Mouse (Mus musculus): ENCODE measurements around the gene Svep1. TPM values are rescaled to one million over a fixed set of nuclear protein-coding genes. Genes with fewer than 3 reads are reported as not detected.

Svep1 gene
- polyA plus RNA-seq, 1 experiment: 0.73 TPM

DNA sequence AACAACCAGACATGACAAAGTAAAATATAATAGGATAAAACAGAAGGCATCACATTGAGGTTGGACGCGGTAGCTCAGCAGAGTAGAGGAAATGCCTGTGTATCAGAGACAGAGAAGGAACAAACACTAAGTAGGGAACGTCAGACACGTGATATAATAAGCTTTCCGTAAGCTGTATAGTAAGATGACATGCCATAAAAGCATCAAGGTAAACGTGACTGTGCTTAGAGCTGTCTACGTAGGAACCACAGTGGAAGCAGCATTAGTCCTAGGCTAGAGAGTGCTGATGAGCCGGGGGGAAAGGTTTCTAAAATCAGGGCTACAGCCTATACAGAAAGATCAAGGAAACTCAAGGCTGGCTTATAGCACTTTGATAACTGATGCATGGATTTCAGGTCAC, 156.4 kb downstream of the Svep1 start:
- Histone ChIP-seq H3K4me3 (ENCODE audit: insufficient read depth, poor library complexity, severe bottlenecking) (no peak overlapping the region), H3K27me3 (ENCODE audit: control insufficient read depth, insufficient read depth, insufficient read length) (no peaks in the 10 kb centered on the region), H3ac (ENCODE audit: control insufficient read depth, insufficient read length, low read depth) (no peak overlapping the region), H3K36me3 (ENCODE audit: control insufficient read depth, insufficient read depth) (no peaks in the 10 kb centered on the region), H3K79me3 (ENCODE audit: low read depth) (no peaks in the 10 kb centered on the region), H3K79me2 (ENCODE audit: control insufficient read depth, insufficient read depth) (no peaks in the 10 kb centered on the region)
- no peak for TF ChIP-seq MYOG (IDR thresholded peaks at IDR 0.05; ENCODE audit: control insufficient read depth, extremely low read depth, insufficient read length)
- no peak for TF ChIP-seq MAX (IDR thresholded peaks at IDR 0.05)
- TF ChIP-seq CTCF (IDR thresholded peaks at IDR 0.05; ENCODE audit: control insufficient read depth, insufficient read depth, insufficient read length): no peak
- TF ChIP-seq CEBPB (IDR thresholded peaks at IDR 0.05; ENCODE audit: low read depth): no peak
- no peak for TF ChIP-seq FOSL1 (IDR thresholded peaks at IDR 0.05; ENCODE audit: insufficient read depth, low read length, poor library complexity, severe bottlenecking)
- no peak for TF ChIP-seq MYOD1 (IDR thresholded peaks at IDR 0.05; ENCODE audit: control insufficient read depth, insufficient read length, low read depth)
- TF ChIP-seq USF1 (IDR thresholded peaks at IDR 0.05; ENCODE audit: low read depth): no peak

DNA sequence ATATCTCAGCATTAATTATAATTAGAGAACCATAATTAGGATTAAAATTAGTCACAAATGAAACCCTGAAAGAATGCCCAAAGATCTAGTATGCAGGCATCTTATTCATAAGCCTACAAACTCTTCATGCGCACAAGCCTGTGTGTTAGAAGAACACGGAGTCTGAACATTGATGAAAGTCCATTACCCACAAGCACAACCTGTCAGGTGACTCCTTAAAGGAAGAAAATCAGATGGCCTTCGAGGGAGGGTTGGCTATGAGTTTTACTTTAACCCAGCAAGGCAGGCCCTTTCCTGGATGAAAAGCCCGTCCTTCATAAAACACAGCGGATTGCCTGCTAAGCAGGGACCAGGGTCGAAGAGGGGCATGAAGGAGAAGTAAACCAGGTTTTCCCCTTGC, 161.8 kb downstream of the Svep1 start:
- Histone ChIP-seq H3K4me3 (ENCODE audit: insufficient read depth, poor library complexity, severe bottlenecking) (no peak overlapping the region), H3K36me3 (ENCODE audit: control insufficient read depth, insufficient read depth) (no peaks in the 10 kb centered on the region), H3K79me3 (ENCODE audit: low read depth) (no peaks in the 10 kb centered on the region), H3K27me3 (ENCODE audit: control insufficient read depth, insufficient read depth, insufficient read length) (no peaks in the 10 kb centered on the region), H3ac (ENCODE audit: control insufficient read depth, insufficient read length, low read depth) (no peak overlapping the region), H3K79me2 (ENCODE audit: control insufficient read depth, insufficient read depth) (no peaks in the 10 kb centered on the region)
- TF ChIP-seq CEBPB (IDR thresholded peaks at IDR 0.05; ENCODE audit: low read depth) (no peak), MYOD1 (IDR thresholded peaks at IDR 0.05; ENCODE audit: control insufficient read depth, insufficient read length, low read depth) (no peak), CTCF (IDR thresholded peaks at IDR 0.05; ENCODE audit: control insufficient read depth, insufficient read depth, insufficient read length) (no peak)

DNA sequence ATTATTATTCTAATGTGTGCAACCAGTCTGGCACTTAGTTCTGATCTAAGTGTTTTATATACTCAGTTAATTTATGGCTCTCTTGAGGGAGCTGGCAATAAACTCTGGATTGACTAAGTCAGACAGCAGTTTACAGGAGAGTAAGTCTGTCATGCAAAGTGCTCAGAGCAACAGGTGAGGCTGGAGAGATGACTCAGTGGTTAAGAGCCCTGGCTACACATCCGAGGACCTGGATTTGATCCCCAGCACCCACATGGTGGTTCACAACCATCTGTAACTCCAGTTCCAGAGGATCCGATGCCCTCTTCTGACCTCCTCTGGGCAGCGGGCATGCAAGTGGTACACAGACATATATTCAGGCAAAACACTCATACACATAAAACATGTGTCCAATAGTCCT, 162.3 kb downstream of the Svep1 start:
- H3K36me3 ChIP-seq (ENCODE audit: control insufficient read depth, insufficient read depth): no peaks in the 10 kb centered on the region
- no peaks in the 10 kb centered on the region for H3K27me3 ChIP-seq (ENCODE audit: control insufficient read depth, insufficient read depth, insufficient read length)
- H3ac ChIP-seq (ENCODE audit: control insufficient read depth, insufficient read length, low read depth): no peak overlapping the region

DNA sequence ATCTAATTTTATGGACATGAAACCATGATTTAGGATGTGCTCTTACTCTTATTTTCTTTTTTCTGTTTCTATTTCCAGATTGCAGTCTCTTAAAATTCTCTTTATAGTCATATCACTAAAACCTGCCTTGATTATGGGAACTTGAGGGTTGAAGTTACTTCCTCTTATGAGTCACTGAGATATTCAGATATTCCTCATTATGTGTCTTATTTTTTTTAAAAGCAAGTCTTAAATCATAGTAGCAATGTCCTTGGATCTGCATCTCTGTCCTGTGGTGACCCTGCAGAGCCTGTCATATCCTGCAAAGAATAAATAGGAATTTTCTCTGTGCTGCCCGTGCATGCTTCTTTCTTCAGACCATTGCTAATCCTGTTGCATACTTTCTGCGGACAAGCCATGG, 166.6 kb downstream of the Svep1 start:
- Histone ChIP-seq H3K36me3 (ENCODE audit: control insufficient read depth, insufficient read depth) (no peaks in the 10 kb centered on the region), H3K27me3 (ENCODE audit: control insufficient read depth, insufficient read depth, insufficient read length) (no peaks in the 10 kb centered on the region), H3ac (ENCODE audit: control insufficient read depth, insufficient read length, low read depth) (no peak overlapping the region), H3K4me3 (ENCODE audit: insufficient read depth, poor library complexity, severe bottlenecking) (no peak overlapping the region), H3K79me2 (ENCODE audit: control insufficient read depth, insufficient read depth) (no peaks in the 10 kb centered on the region), H3K79me3 (ENCODE audit: low read depth) (no peaks in the 10 kb centered on the region)
- TF ChIP-seq FOSL1 (IDR thresholded peaks at IDR 0.05; ENCODE audit: insufficient read depth, low read length, poor library complexity, severe bottlenecking) (no peak), CTCF (IDR thresholded peaks at IDR 0.05; ENCODE audit: control insufficient read depth, insufficient read depth, insufficient read length) (no peak), MYOD1 (IDR thresholded peaks at IDR 0.05; ENCODE audit: control insufficient read depth, insufficient read length, low read depth) (no peak), USF1 (IDR thresholded peaks at IDR 0.05; ENCODE audit: low read depth) (no peak), CEBPB (IDR thresholded peaks at IDR 0.05; ENCODE audit: low read depth) (no peak), MAX (IDR thresholded peaks at IDR 0.05) (no peak), MYOG (IDR thresholded peaks at IDR 0.05; ENCODE audit: control insufficient read depth, extremely low read depth, insufficient read length) (no peak)

More for the DNA sequence above, 162.3 kb downstream of the Svep1 start:
- no peaks in the 10 kb centered on the region for H3K79me3 ChIP-seq (ENCODE audit: low read depth)
- no peak overlapping the region for H3K4me3 ChIP-seq (ENCODE audit: insufficient read depth, poor library complexity, severe bottlenecking)
- no peaks in the 10 kb centered on the region for H3K79me2 ChIP-seq (ENCODE audit: control insufficient read depth, insufficient read depth)
- TF ChIP-seq MAX (IDR thresholded peaks at IDR 0.05) (no peak), CTCF (IDR thresholded peaks at IDR 0.05; ENCODE audit: control insufficient read depth, insufficient read depth, insufficient read length) (no peak), FOSL1 (IDR thresholded peaks at IDR 0.05; ENCODE audit: insufficient read depth, low read length, poor library complexity, severe bottlenecking) (no peak), MYOD1 (IDR thresholded peaks at IDR 0.05; ENCODE audit: control insufficient read depth, insufficient read length, low read depth) (no peak), CEBPB (IDR thresholded peaks at IDR 0.05; ENCODE audit: low read depth) (no peak), USF1 (IDR thresholded peaks at IDR 0.05; ENCODE audit: low read depth) (no peak), MYOG (IDR thresholded peaks at IDR 0.05; ENCODE audit: control insufficient read depth, extremely low read depth, insufficient read length) (no peak)

DNA sequence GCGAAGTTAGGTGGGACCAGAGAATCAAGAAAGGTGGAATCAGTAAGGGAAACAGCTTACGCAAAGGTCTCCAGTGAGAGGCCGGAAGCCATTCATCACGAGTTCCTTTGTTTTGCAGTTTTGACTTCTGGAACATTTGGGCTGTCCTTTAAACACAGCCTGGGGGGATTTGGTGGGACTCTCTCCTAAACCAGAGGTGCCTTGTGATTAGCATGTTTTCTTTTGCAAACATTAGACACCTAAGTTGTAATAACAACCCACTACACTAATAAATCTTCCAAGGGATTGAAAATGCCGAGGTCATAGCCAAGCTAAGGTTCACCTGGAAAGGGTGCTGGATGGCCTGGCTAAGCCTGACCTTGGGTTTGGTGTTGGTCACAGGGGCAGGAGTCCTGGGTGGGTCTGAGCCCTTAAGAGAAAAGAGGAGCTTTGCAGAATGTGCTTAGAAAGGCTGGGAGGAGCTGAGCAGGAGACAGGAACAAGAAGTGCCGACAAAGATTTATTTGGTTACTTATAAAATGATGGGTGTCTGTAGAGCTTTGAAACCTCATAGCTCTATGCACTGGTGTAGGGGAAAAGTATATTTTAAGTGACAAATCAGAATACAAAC, 169.5 kb downstream of the Svep1 start:
- no peaks in the 10 kb centered on the region for H3K79me3 ChIP-seq (ENCODE audit: low read depth)
- no peak for TF ChIP-seq CEBPB (IDR thresholded peaks at IDR 0.05; ENCODE audit: low read depth)
- H3K36me3 ChIP-seq (ENCODE audit: control insufficient read depth, insufficient read depth): no peaks in the 10 kb centered on the region
- H3K79me2 ChIP-seq (ENCODE audit: control insufficient read depth, insufficient read depth): no peaks in the 10 kb centered on the region
- no peaks in the 10 kb centered on the region for H3K27me3 ChIP-seq (ENCODE audit: control insufficient read depth, insufficient read depth, insufficient read length)
- H3ac ChIP-seq (ENCODE audit: control insufficient read depth, insufficient read length, low read depth): no peak overlapping the region
- no peak overlapping the region for H3K4me3 ChIP-seq (ENCODE audit: insufficient read depth, poor library complexity, severe bottlenecking)

DNA sequence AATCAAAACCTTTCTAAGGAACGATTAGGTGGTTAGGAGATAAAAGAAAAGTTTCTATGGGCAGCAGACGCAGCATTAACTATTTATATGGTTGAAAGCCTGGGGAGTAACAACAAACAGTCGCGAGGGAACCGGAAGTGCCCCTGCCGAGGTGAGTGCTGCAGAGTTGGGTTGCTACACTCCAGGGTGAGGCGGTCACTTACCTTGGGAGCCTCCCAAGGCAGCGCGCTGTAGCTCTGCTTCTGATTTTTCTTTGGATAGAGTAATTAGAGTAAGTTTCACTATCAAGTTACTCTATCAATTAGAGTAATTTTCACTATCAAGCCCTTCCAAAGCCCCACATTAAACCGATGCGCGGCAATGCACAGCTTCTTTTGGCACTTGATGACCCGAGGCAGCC, 172.0 kb downstream of the Svep1 start:
- Histone ChIP-seq H3K27me3 (ENCODE audit: control insufficient read depth, insufficient read depth, insufficient read length) (no peaks in the 10 kb centered on the region), H3K79me2 (ENCODE audit: control insufficient read depth, insufficient read depth) (no peaks in the 10 kb centered on the region), H3ac (ENCODE audit: control insufficient read depth, insufficient read length, low read depth) (no peak overlapping the region), H3K79me3 (ENCODE audit: low read depth) (no peaks in the 10 kb centered on the region), H3K36me3 (ENCODE audit: control insufficient read depth, insufficient read depth) (no peaks in the 10 kb centered on the region), H3K4me3 (ENCODE audit: insufficient read depth, poor library complexity, severe bottlenecking) (no peak overlapping the region)
- TF ChIP-seq CEBPB (IDR thresholded peaks at IDR 0.05; ENCODE audit: low read depth) (no peak), USF1 (IDR thresholded peaks at IDR 0.05; ENCODE audit: low read depth) (no peak), MYOD1 (IDR thresholded peaks at IDR 0.05; ENCODE audit: control insufficient read depth, insufficient read length, low read depth) (no peak)
